Mouse (Mus musculus) forebrain, embryonic 11.5 days (tissue): Measurements from ENCODE around the gene Ift88. TPM values are rescaled to one million over a fixed set of nuclear protein-coding genes. Genes with fewer than 3 reads are reported as not detected.

Source experiments
- ATAC-seq: fragments of 200-750 bp; cut with Nextera tagmentation; replicated peaks from 2 replicates; pipeline ENCODE4 v1.8.0; 2017; ENCODE audit warnings: moderate TSS enrichment; ENCODE audit not compliant: low FRiP score
- DNase-seq: peaks from one replicate; pipeline ENCODE4 v3.0.0-alpha.2; 2017; ENCODE audit warnings: low spot score
- H3K27ac ChIP-seq: fragments of 300-500 bp; sonication (generic); 2 replicates; pipeline ENCODE4 v1.5.1; 2014; ENCODE audit warnings: low read depth, low read length
- H3K27me3 ChIP-seq: fragments of 300-500 bp; sonication (generic); 2 replicates; pipeline ENCODE4 v1.6.1; 2014; ENCODE audit warnings: mild to moderate bottlenecking, low read length, mixed read lengths; ENCODE audit not compliant: control insufficient read depth, insufficient read depth
- H3K36me3 ChIP-seq: fragments of 300-500 bp; sonication (generic); 2 replicates; pipeline ENCODE4 v1.6.1; 2014; ENCODE audit warnings: mild to moderate bottlenecking, low read length, moderate library complexity, mixed read lengths; ENCODE audit not compliant: control insufficient read depth, insufficient read depth
- H3K4me1 ChIP-seq: fragments of 300-500 bp; sonication (generic); replicated peaks from 2 replicates; pipeline ENCODE4 v1.6.1; 2014; ENCODE audit warnings: low read length, mixed read lengths; ENCODE audit not compliant: control insufficient read depth, insufficient read depth
- H3K4me2 ChIP-seq: fragments of 300-500 bp; sonication (generic); 2 replicates; pipeline ENCODE4 v1.6.1; 2014; ENCODE audit warnings: low read depth, mild to moderate bottlenecking, low read length, moderate library complexity, mixed read lengths; ENCODE audit not compliant: severe bottlenecking
- H3K4me3 ChIP-seq: fragments of 300-500 bp; sonication (generic); 2 replicates; pipeline ENCODE4 v1.5.1; 2014; ENCODE audit warnings: low read depth, low read length
- H3K9ac ChIP-seq: fragments of 300-500 bp; sonication (generic); 2 replicates; pipeline ENCODE4 v1.6.1; 2014; ENCODE audit warnings: low read length
- H3K9me3 ChIP-seq: fragments of 300-500 bp; sonication (generic); 2 replicates; pipeline ENCODE4 v1.6.1; 2016; ENCODE audit warnings: low read length, mixed read lengths; ENCODE audit not compliant: control insufficient read depth
- WGBS: fragments of 180-500 bp; shearing (Covaris S2); extraction: QIAGEN DNeasy Blood & Tissue Kit; methylation state at CpG from one replicate; pipeline ENCODE4 v1.1.7; 2014; 5-methylcytosine and 5-hydroxymethylcytosine counted together
- polyA plus RNA-seq: library from polyadenylated mRNA; unstranded; fragments of >200 nt; fragmentation: Nextera tagmentation; extraction: Ambion mirVana; gene quantifications from 2 replicates; pipeline ENCODE4 v1.2.1, GENCODE M21; 2014

The Ift88 gene
- polyA plus RNA-seq, 1 experiment from 2014 or later = 17.4 TPM

GRCm38 (mm10) chr14:57392278-57392677 lies 31.6 kb upstream of the Ift88 start:
- Histone ChIP-seq H3K36me3 (no peaks in the 10 kb centered on the region), H3K9me3 (no peaks in the 10 kb centered on the region), H3K4me2 (no peak overlapping the region), H3K27ac (no peak overlapping the region), H3K27me3 (peaks cover 2% of the 10 kb centered on the region), H3K4me1 (no peaks in the 10 kb centered on the region), H3K9ac (no peak overlapping the region), H3K4me3 (no peak overlapping the region)
- 75% methylated on average over 5 of the region's 5 CpGs for WGBS
- DNase-seq = no peak
- ATAC-seq = no peak

- Histone ChIP-seq H3K36me3 (no peaks in the 10 kb centered on the region), H3K27ac (no peak overlapping the region), H3K4me3 (no peak overlapping the region), H3K9me3 (no peaks in the 10 kb centered on the region), H3K9ac (no peak overlapping the region), H3K27me3 (peaks cover 4% of the 10 kb centered on the region), H3K4me1 (0 out of 2 replicates have a peak, but pooled peaks cover 2% of the 10 kb centered on the region), H3K4me2 (no peak overlapping the region)
- DNase-seq = no peak
- 86% methylated on average over 2 of the region's 2 CpGs for WGBS
- no peak for ATAC-seq
Observed at GRCm38 (mm10) chr14:57395470-57395869, 28.4 kb upstream of the Ift88 start.

DNA sequence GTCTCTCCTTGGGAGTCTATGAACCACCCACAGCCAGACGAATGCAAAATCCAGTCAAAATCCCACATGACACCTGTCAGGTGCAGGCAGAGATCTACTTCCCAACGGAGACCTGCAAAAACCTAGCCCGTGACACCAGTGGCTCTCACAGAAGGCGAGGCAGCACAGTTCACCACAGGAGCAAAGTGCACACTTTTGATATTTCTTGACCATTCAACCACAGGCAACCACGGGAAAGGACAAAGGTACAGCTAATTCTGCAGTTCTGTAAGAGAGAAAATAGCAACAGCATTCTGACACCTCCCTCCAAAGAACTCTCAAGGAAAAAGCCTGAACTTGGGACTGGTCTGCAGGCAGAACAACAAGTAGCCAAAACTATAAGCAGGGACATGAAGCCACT lies 26.6 kb upstream of the Ift88 start:
- Histone ChIP-seq H3K4me3 (no peak overlapping the region), H3K9ac (no peak overlapping the region), H3K9me3 (no peaks in the 10 kb centered on the region), H3K4me2 (no peak overlapping the region), H3K27me3 (peaks cover 4% of the 10 kb centered on the region), H3K27ac (no peak overlapping the region), H3K36me3 (no peaks in the 10 kb centered on the region), H3K4me1 (0 out of 2 replicates have a peak, but pooled peaks cover 2% of the 10 kb centered on the region)
- DNase-seq (no peak), ATAC-seq (no peak)
- 81% methylated on average over 5 of the region's 5 CpGs for WGBS

DNA sequence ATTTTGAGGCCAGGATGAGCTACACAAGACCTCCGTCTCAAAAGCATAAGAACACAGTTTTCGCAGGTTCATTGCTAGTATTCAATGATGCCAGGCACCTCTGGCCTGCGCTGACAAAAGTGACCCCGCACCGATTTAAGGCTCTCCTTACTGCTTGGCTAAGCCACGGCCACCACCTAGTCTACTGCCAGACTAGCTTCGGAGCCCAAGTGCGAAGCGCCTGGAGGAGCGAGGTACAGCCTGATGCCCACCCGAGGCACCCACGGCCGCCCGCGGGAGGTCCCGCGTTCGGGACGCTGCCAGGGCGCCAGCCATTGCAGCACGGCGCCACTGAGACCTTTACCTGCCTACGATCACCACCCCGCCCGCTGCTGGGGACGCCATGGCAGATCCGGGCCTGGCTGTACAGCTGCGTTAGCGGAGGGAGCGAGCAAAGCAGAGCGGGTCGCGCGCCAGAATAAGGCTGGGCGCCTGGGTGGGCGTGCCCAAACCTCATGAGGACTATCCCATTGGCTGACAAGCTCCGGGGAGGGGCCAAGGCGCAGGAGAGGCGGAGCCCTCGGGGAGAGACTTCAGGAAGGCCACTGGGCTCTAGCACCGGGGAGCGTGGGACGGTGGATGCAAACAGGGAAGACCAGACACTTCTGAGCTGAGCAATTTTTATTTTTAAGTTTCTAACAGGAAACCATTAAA lies 25.7 kb upstream of the Ift88 start, which contains the start of gene Cryl1:
Cryl1 (minus strand) TSS at position 465 of the 693 bp plus-strand sequence.
- ATAC-seq = peak; percentile 100
- no peaks in the 10 kb centered on the region for H3K36me3 ChIP-seq
- WGBS = 2% methylated on average over 43 of the region's 43 CpGs

DNA sequence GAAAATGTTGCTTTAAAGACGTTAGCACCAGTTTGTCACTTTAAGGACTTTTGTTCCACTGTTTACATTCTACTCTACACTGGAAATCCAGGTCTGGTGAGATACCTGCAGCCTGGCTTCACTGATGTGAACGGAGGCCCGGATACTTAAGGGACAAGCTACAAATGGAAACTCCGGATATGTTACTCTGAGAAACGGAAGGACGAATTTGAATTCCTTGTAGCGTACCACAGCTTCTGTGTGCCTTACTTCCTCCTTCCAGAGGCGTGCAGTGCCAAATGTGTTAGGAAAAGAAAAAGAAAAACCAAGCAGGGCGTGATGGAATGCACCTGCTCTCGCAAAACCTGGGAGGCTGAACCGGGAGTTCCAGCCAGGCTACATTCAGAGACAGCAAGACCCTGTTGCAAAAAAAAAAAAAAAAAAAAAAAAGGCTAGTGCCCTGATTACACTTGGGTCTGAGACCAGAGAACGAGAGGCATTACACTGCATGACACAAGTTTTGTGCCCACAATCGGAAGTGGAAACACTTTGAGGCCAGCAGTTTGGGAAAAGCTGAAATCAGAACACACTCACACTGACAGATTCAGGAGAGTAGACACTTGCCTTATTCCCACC lies 24.9 kb upstream of the Ift88 start:
- 0 out of 2 replicates have a peak, but pooled peaks cover 2% of the 10 kb centered on the region for H3K4me1 ChIP-seq
- ATAC-seq (no peak), DNase-seq (no peak)
- peaks cover 4% of the 10 kb centered on the region for H3K27me3 ChIP-seq
- peak overlapping the region; percentile 93 for H3K4me2 ChIP-seq
- no peaks in the 10 kb centered on the region for H3K9me3 ChIP-seq
- H3K36me3 ChIP-seq = no peaks in the 10 kb centered on the region
- WGBS = 19% methylated on average over 13 of the region's 13 CpGs
- no peak overlapping the region for H3K27ac ChIP-seq
- H3K4me3 ChIP-seq = peak overlapping the region; percentile 47
- H3K9ac ChIP-seq = peak overlapping the region; percentile 27; the same call in 1 of the 2 replicates

More for the DNA sequence above, 25.7 kb upstream of the Ift88 start, which contains the start of gene Cryl1:
- peak; percentile 96 for DNase-seq
- H3K27me3 ChIP-seq = peaks cover 4% of the 10 kb centered on the region
- 0 out of 2 replicates have a peak, but pooled peaks cover 2% of the 10 kb centered on the region for H3K4me1 ChIP-seq
- H3K4me3 ChIP-seq = peak within 1 kb of the TSS; percentile 47
- H3K9me3 ChIP-seq = no peaks in the 10 kb centered on the region
- peak within 1 kb of the TSS; percentile 93 for H3K4me2 ChIP-seq
- no peak within 1 kb of the TSS for H3K27ac ChIP-seq
- peak within 1 kb of the TSS; percentile 79 for H3K9ac ChIP-seq

DNA sequence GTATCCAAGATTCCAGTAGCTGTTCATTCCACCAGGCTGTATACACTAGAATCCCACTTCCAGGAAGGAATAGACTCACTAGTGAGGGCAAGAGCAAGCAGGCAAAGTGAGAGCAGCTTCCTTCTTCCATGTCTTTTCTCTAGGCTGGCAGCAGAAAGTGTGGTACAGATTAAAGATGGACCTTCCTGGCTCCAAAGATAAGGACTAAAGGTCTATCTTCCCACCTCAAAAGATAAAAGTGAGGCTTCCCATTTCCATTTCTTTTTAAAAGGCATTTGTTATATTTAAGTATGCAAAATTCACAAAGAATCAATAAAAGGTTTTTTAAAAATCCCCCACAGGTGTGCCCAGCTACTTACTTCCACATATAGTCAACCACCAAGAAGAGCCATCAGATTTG lies 21.0 kb upstream of the Ift88 start:
- H3K9me3 ChIP-seq = no peaks in the 10 kb centered on the region
- no peak for ATAC-seq
- no peak overlapping the region for H3K27ac ChIP-seq
- H3K4me1 ChIP-seq = 0 out of 2 replicates have a peak, but pooled peaks cover 4% of the 10 kb centered on the region
- no peaks in the 10 kb centered on the region; the same call in 1 of the 2 replicates for H3K27me3 ChIP-seq
- no peak overlapping the region for H3K9ac ChIP-seq
- H3K4me2 ChIP-seq = no peak overlapping the region
- DNase-seq = no peak
- no peak overlapping the region for H3K4me3 ChIP-seq
- no peaks in the 10 kb centered on the region for H3K36me3 ChIP-seq

GRCm38 (mm10) chr14:57407039-57407987 lies 16.5 kb upstream of the Ift88 start:
- DNase-seq = peak; percentile 74
- H3K9ac ChIP-seq = no peak overlapping the region
- WGBS = 5% methylated on average over 12 of the region's 12 CpGs

GRCm38 (mm10) chr14:57408100-57408499 lies 15.8 kb upstream of the Ift88 start:
- Histone ChIP-seq H3K9ac (no peak overlapping the region), H3K36me3 (no peaks in the 10 kb centered on the region), H3K4me2 (no peak overlapping the region), H3K27me3 (no peaks in the 10 kb centered on the region), H3K27ac (no peak overlapping the region), H3K9me3 (no peaks in the 10 kb centered on the region), H3K4me1 (0 out of 2 replicates have a peak, but pooled peaks cover 3% of the 10 kb centered on the region), H3K4me3 (no peak overlapping the region)
- ATAC-seq (no peak), DNase-seq (no peak)
- 80% methylated on average over 8 of the region's 8 CpGs for WGBS

More at GRCm38 (mm10) chr14:57407039-57407987, 16.5 kb upstream of the Ift88 start:
- ATAC-seq = peak; percentile 71; the same call in 1 of the 2 replicates
- H3K4me1 ChIP-seq = 0 out of 2 replicates have a peak, but pooled peaks cover 3% of the 10 kb centered on the region
- no peaks in the 10 kb centered on the region for H3K9me3 ChIP-seq
- no peak overlapping the region for H3K4me3 ChIP-seq
- H3K27ac ChIP-seq = no peak overlapping the region
- peak overlapping the region; percentile 32 for H3K4me2 ChIP-seq
- H3K36me3 ChIP-seq = no peaks in the 10 kb centered on the region
- H3K27me3 ChIP-seq = no peaks in the 10 kb centered on the region
